Mouse (Mus musculus) lung, embryonic 16.5 days (tissue): ENCODE data around the gene Ola1. TPM values are rescaled to one million over a fixed set of nuclear protein-coding genes. Genes with fewer than 3 reads are reported as not detected.

Source experiments
- ATAC-seq: fragments of 200-750 bp; cut with Nextera tagmentation; 2 replicates; pipeline ENCODE4 v1.8.0; 2017; ENCODE audit warnings: low read depth, mild to moderate bottlenecking, moderate library complexity
- H3K27ac ChIP-seq: fragments of 300-500 bp; sonication (generic); 2 replicates; pipeline ENCODE4 v1.5.1; 2014; ENCODE audit warnings: mild to moderate bottlenecking, control low read depth, low read length
- H3K27me3 ChIP-seq: fragments of 300-500 bp; sonication (generic); 2 replicates; pipeline ENCODE4 v1.6.1; 2014; ENCODE audit warnings: low read depth, low read length, mixed read lengths; ENCODE audit not compliant: control insufficient read depth, insufficient read depth
- H3K36me3 ChIP-seq: fragments of 300-500 bp; sonication (generic); 2 replicates; pipeline ENCODE4 v1.6.1; 2014; ENCODE audit warnings: low read length; ENCODE audit not compliant: control insufficient read depth, insufficient read depth
- H3K4me1 ChIP-seq: fragments of 300-500 bp; sonication (generic); replicated peaks from 2 replicates; pipeline ENCODE4 v1.6.1; 2014; ENCODE audit warnings: low read length, mixed read lengths; ENCODE audit not compliant: control insufficient read depth, insufficient read depth
- H3K4me2 ChIP-seq: fragments of 300-500 bp; sonication (generic); 2 replicates; pipeline ENCODE4 v1.6.1; 2014; ENCODE audit warnings: low read depth, low read length, control low read depth
- H3K4me3 ChIP-seq: fragments of 300-500 bp; sonication (generic); 2 replicates; pipeline ENCODE4 v1.5.1; 2014; ENCODE audit warnings: mild to moderate bottlenecking, low read length, control low read depth
- H3K9ac ChIP-seq: fragments of 300-500 bp; sonication (generic); 2 replicates; pipeline ENCODE4 v1.6.1; 2014; ENCODE audit warnings: low read length, control low read depth
- H3K9me3 ChIP-seq: fragments of 300-500 bp; sonication (generic); 2 replicates; pipeline ENCODE4 v1.6.1; 2016; ENCODE audit warnings: low read length; ENCODE audit not compliant: control insufficient read depth
- WGBS: fragments of 180-500 bp; shearing (Covaris S2); extraction: QIAGEN DNeasy Blood & Tissue Kit; methylation state at CpG from one replicate; pipeline ENCODE4 v1.1.7; 2014; 5-methylcytosine and 5-hydroxymethylcytosine counted together
- polyA plus RNA-seq: library from polyadenylated mRNA; unstranded; fragments of >200 nt; fragmentation: Nextera tagmentation; extraction: Ambion mirVana; gene quantifications from 2 replicates; pipeline ENCODE4 v1.2.1, GENCODE M21; 2015

Ola1 gene
- polyA plus RNA-seq, 1 experiment from 2014 or later, result 71.8 TPM

DNA sequence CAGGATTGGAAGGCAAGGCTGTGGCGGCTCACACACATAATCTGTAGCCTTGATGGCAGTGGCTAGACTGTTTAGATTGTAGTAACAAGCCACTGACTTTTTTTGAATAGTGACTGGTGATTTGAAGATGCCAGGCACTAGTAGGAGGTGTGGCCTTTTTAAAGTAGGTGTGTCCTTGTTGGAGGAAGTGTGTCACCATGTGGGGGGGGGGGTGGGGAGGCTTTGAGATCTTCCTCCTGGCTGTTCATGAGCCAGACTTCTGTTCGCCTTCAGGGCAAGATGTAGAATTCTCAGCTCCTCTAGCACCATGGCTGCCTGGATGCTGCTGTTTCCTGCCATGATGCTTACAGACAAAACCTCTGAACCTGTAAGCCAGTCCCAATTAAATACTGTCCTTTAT, 136.9 kb downstream of the Ola1 start:
- no peak for ATAC-seq
- no peaks in the 10 kb centered on the region for H3K36me3 ChIP-seq
- H3K4me3 ChIP-seq, result no peak overlapping the region
- no peaks in the 10 kb centered on the region for H3K27me3 ChIP-seq
- WGBS, result 75% methylated on average over 2 of the region's 2 CpGs
- peaks cover 20% of the 10 kb centered on the region for H3K4me1 ChIP-seq
- no peak overlapping the region for H3K9ac ChIP-seq
- no peaks in the 10 kb centered on the region for H3K9me3 ChIP-seq
- H3K27ac ChIP-seq, result peak overlapping the region; percentile 9; the same call in 1 of the 2 replicates
- H3K4me2 ChIP-seq, result no peak overlapping the region

DNA sequence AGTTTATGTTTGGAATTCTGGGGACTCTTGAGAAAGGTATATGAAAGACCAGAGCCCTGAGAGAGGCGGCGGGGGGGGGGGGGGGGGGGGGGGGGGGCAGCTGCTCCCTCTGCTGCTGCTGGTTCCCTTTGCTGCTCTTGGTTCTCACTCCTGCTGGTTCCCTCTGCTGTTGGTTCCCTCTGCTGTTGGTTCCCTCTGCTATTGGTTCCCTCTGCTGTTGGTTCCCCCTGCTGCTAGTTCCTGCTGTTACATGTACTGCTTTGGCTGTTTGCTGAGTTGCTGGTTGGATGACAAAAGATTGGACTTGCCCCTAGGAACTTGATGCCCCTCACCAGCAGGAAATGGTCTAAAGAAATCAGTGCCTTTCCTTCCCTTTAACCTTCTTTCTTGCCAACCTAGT, 138.6 kb downstream of the Ola1 start:
- Histone ChIP-seq H3K9ac (no peak overlapping the region), H3K4me1 (peaks cover 11% of the 10 kb centered on the region), H3K9me3 (no peaks in the 10 kb centered on the region), H3K27me3 (no peaks in the 10 kb centered on the region), H3K4me2 (no peak overlapping the region), H3K27ac (no peak overlapping the region), H3K36me3 (no peaks in the 10 kb centered on the region), H3K4me3 (no peak overlapping the region)
- WGBS, result no CpG with 5 or more reads among the region's 2 CpGs
- no peak for ATAC-seq

DNA sequence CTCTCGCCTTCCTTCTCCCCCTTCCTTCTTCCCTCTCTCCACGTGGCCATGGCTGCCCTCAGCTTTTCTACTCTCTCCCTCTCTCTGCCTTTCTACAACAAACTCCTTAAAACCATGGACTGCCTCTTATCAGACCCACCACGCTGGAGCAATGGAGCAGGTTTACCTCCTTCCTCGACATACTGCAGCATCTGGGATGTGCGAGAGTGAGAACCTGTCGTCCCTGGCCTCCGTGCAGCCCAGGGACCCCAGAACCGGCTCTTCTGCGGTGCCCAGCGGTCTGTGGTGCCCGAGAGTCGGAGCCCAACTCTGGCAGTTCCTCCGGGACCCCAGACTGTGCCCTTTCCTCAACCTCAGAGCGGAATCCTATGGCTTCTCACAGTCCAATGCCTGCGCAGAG, 139.4 kb downstream of the Ola1 start:
- Histone ChIP-seq H3K27ac (no peak overlapping the region), H3K9me3 (no peaks in the 10 kb centered on the region), H3K4me2 (no peak overlapping the region), H3K9ac (no peak overlapping the region), H3K36me3 (no peaks in the 10 kb centered on the region), H3K4me3 (no peak overlapping the region), H3K4me1 (peaks cover 10% of the 10 kb centered on the region; the same call in 1 of the 2 replicates), H3K27me3 (no peaks in the 10 kb centered on the region)
- WGBS, result 64% methylated on average over 15 of the region's 15 CpGs
- ATAC-seq, result no peak

DNA sequence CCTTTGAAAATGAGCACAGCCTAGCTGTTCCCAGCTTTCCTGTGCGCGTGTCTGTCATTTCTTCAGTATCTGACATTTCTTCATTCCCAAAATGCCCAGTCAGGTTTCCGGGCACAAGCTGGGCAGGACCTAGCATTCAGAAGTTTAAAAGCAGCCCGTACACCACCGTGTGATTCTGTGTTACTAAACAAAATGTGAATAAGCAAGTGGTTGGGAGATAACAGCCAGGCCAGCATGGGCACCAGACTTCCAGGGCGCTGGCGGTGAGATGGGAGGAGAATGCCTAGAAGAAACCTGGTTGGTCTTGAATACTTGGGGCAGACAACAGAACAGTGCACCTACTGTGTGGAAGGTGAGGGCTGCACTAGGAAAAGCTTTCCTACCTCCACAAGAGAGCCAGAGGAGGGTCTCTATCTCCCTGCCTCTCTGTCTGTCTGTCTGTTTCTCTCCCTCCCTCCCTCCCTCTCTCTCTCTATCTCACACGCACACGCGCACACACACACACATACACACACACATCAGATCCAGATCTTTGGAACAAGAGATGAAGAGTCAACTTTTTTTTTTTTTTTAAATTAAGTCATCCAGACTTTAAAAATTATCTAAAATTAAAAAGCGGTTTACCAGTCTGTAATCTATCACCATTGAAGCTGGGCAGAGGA, 144.8 kb downstream of the Ola1 start:
- H3K4me3 ChIP-seq, result no peak overlapping the region
- H3K36me3 ChIP-seq, result no peaks in the 10 kb centered on the region
- H3K27me3 ChIP-seq, result no peaks in the 10 kb centered on the region
- no peaks in the 10 kb centered on the region for H3K9me3 ChIP-seq
- H3K27ac ChIP-seq, result no peak overlapping the region
- no peak overlapping the region for H3K9ac ChIP-seq
- no peak overlapping the region for H3K4me2 ChIP-seq
- H3K4me1 ChIP-seq, result no peaks in the 10 kb centered on the region
- 90% methylated on average over 11 of the region's 11 CpGs for WGBS
- ATAC-seq, result no peak

DNA sequence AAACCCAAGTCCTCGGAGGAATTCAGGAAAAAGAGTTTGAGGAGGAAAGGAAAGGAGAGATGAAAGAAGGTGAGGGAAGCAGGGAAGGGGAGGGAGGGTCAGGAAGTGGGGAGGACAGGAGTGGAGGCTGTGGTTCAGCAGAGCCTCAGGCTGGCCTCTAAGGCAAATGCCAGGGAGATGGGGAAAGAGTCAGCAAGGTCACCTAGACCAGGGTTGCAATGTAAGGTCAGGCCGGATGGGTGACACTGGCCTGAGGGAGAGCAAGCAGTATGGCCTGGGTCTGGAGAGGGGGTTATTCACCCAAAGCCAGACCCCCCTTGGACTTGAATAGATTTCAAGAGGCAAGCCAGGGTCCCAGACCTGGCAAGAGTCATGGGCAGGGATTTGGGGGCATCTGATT, 147.5 kb downstream of the Ola1 start:
- ATAC-seq, result no peak
- 54% methylated on average over 2 of the region's 2 CpGs for WGBS
- Histone ChIP-seq H3K36me3 (no peaks in the 10 kb centered on the region), H3K9me3 (no peaks in the 10 kb centered on the region), H3K4me2 (no peak overlapping the region), H3K4me3 (no peak overlapping the region), H3K27ac (no peak overlapping the region), H3K4me1 (peaks cover 9% of the 10 kb centered on the region), H3K27me3 (no peaks in the 10 kb centered on the region; the same call in 1 of the 2 replicates), H3K9ac (no peak overlapping the region)

DNA sequence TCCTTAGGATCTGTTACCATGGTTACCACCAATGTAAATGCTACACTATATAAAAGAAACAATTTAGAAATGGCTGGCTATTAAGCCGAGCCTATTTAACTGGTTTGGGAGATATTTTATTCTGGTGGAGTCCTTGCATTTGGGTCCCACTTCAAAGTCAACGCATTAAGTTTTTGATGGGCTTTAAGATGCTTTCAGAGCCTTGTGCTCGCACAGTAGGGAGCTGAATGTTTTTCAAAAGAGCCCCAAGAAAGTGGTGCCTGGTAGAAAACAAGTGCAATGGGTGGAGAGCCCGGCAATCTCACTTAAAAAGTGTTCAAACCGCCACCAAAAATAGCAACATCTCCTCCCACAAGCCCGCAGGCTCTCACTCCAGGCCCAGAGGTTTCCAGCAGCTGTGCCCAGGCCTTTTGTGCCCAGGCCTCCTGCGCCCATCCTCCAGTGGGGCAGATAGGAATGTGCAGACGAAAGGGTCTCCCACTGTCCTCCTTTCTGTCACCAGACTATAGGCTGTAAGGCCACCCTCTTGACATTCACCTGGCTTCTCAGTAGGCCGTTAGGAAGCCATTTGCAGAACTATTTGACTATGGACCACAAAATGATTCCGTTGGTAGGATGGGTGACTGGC, 148.2 kb downstream of the Ola1 start:
- H3K4me1 ChIP-seq, result peaks cover 9% of the 10 kb centered on the region
- H3K4me2 ChIP-seq, result no peak overlapping the region
- WGBS, result 67% methylated on average over 10 of the region's 10 CpGs
- H3K4me3 ChIP-seq, result no peak overlapping the region
- no peaks in the 10 kb centered on the region; the same call in 1 of the 2 replicates for H3K27me3 ChIP-seq
- no peak overlapping the region for H3K9ac ChIP-seq
- H3K27ac ChIP-seq, result no peak overlapping the region
- ATAC-seq, result no peak
- H3K36me3 ChIP-seq, result no peaks in the 10 kb centered on the region
- no peaks in the 10 kb centered on the region for H3K9me3 ChIP-seq

DNA sequence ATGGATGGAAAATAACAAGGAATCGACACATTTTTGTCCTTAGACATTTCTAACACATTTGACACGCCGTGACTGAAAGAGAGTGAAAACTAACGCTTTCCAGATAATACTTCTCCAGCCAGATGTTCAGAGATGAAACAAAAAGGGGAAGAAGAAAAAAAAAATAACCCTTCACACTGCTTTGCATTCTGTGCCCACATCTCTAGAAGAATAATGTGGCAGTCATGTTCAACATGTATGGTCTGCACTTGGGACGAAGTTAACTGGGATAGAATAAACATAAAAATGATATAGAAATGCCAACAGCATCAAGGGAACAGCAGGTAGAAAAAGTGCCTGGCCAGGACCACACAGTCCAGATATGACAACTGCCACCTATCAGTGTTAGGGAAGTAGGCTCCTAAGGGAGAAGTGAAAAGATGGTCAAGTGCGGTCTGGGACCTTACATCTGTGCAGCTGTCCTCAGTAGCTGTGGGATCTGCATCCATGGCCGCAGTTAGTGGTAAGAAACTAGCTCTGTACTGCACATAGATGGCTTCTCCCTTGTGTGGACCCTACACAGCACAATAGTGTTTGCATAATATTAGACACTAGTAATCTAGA, 149.4 kb downstream of the Ola1 start:
- no peak for ATAC-seq
- H3K4me2 ChIP-seq, result no peak overlapping the region
- 82% methylated on average over 7 of the region's 7 CpGs for WGBS

DNA sequence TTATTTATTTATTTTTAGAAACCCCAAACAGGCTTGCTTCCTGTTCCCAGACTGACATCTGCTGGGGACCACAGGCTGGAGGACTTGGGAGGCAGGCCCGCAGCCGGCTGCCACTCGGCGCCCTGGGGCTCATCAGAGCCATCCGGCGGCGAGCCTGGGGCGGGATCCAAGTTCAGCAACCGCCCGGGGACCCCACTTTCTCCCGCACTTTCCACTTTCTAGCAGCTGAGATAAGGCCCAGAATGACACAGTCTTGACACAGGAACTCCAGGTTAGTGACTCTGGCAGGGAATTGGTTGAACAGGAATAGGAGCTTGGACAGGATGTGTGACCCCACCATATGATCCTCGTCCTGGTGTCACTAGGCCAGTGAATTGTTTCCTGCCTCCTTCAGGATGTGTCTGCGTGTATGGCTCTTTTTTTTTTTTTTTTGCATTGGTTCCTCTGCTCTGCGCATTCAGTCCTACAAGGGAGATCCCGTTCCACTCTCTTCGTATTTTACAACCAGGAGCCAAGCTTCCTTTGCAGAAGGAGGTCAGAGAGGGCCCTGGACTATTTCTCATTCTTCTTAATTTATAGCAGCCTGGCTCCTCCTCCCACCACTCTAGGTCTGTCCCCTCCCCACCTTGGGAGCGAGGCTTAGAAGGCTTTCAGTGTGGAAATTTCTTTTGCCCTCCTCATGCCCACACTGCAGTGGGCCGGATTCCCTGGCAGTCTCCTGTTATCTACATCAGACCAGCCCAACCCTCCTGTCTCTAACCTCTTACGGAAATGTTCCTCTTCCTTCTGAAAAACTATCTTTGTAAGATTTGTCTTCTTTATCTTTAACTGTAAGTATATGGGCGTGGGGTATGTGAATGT, 152.2 kb downstream of the Ola1 start:
- Histone ChIP-seq H3K27ac (peak overlapping the region; percentile 36; the same call in 1 of the 2 replicates), H3K9ac (peak overlapping the region; percentile 59), H3K9me3 (no peaks in the 10 kb centered on the region), H3K4me2 (peak overlapping the region; percentile 45), H3K27me3 (no peaks in the 10 kb centered on the region; the same call in 1 of the 2 replicates), H3K36me3 (no peaks in the 10 kb centered on the region), H3K4me1 (peaks cover 9% of the 10 kb centered on the region), H3K4me3 (peak overlapping the region; percentile 25)
- WGBS, result 26% methylated on average over 20 of the region's 20 CpGs
- peak; percentile 85 for ATAC-seq

More for the DNA sequence above, 149.4 kb downstream of the Ola1 start:
- no peaks in the 10 kb centered on the region; the same call in 1 of the 2 replicates for H3K27me3 ChIP-seq
- H3K4me1 ChIP-seq, result peaks cover 9% of the 10 kb centered on the region
- H3K9ac ChIP-seq, result no peak overlapping the region
- no peaks in the 10 kb centered on the region for H3K9me3 ChIP-seq
- no peak overlapping the region for H3K4me3 ChIP-seq
- H3K36me3 ChIP-seq, result no peaks in the 10 kb centered on the region
- no peak overlapping the region for H3K27ac ChIP-seq
